Mouse (Mus musculus): ENCODE results near the gene U2af2. TPM values are rescaled to one million over a fixed set of nuclear protein-coding genes. Genes with fewer than 3 reads are reported as not detected.

Gene U2af2
- polyA plus RNA-seq (2014; fragmentation: Illumina TruSeq; extraction: RNeasy Lipid Tissue Mini Kit (QIAGEN cat#74804); ENCODE audit: insufficient read depth, low read depth, low replicate concordance), result 96.1 TPM

GRCm38 (mm10) chr7:5061774-5062359, at the start of gene U2af2:
TSS of gene U2af2 (plus strand) at chr7:5062143.

DNA sequence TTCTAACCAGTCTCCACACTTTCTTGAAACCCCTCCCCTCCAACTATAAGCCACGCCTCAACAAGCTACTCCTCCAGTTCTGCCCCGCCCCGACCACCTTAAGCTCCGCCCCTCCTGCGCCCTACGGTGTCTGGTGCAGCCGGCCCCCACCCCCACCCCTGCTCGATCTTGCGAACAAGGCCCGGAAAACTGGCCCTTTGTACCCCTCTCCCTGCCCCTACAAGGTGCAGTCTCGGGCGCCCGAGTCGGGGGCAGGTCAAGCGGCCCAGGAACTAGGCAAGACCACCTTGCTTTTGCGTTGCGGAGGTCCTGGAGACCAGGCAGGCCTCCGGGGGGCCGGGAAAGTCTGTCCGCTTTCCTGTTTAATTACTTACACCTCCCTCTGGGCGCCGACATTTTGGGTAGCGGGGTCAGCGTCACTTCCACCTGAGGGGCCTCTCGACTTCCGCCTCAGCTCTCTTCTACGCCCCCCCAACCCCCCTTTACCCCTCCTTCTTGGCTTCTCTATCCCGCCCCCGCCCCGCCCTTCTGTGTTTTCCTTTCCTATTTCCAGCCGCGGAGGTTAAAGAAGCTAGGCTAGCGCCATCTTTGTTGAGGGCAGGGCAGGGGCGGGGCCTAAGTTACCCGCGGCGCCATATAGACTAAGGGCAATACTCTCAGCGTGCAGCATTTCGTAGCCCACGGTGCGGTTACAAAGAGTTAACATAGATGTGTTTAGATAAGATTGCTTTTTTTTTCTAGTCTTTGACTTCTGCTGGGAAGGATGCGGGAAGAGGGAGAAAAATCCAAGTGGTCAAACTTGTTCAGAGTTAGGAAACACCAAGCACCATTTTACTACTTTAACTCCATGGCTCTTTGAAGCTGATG, 47.5 kb upstream of the U2af2 start, which contains the start of the genes Zfp524 and Fiz1:
Zfp524 (plus strand) TSS at position 165 of the 867 bp plus-strand sequence.
Fiz1 (minus strand) TSS at position 447 of the 867 bp plus-strand sequence.

DNA sequence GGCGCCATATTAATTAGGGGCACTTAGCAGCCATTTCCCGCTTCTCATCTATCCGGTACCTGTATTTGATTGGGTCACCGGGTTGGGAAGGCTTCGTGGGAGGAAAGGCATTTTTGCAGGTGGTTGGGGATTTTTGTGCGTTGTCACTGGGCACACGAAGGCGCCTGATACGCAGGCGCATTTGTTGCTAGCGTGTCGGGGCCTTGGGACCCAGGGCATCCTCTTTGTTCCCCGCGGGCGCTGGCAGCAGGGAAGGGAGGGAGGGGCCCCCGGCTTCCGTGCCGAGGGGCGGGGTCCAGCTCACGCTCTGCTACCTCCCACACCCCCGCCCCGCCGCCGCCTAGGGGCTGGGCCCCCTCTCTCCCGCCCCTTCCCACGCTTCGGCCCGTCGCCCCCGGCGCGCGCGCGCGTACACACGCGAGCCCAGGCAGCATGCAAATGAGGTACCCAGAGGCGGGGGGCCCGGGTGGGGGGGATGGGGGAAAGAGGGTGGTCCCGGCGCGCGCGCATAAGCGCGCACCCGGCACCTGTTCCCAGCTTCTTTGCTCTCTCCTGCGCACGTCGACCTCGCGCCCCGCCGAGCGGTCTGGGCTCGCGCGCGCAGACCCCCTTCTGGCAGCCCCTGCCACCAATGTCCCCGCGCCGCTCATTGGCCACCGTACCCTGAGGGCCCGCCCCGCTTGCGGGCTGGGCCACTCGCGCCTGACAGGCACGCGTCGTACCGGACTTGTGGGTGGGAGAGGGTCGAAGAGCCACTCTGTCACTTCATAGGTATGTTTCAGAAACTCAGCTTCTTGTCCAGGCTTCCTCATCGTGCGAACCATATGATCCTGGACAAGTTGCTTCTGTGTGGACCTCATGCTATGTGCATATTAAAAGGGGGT, 46.6 kb upstream of the U2af2 start, which contains the start of gene Gm44973:
Gm44973 (plus strand) TSS at position 379 of the 884 bp plus-strand sequence.

DNA sequence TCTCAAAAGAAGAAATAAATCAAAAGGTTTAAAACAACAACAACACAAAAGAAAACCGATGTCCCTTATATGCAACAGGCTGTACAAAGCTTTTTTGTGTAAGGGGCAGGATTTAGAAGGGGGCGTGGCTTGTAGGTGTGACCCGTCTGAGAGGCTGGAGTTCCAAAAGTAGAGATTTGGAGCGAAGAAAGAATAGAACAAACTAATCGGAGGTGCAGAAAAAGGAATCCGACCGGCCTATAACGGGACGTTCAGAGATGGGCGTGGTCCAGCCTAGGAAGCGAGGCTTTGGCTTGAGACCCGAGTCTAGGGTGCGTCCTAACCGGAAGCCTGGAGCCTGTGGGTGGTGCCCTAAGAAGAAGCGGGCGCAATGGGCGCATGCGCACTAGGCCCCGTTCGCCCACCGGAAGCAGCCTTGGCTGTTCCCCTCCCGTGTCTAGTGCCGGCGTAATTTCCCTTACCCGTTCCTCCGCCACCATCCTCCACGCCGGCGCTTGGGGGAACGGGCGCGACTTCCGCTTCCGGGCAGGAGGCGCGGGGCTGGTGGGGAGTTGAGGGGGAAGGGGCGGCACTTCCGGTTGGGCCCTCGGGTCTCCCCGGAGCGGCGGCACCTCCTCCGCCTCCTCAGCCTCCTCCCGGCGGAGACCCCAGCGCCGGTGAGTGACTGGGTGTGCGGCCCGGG, 41.8 kb upstream of the U2af2 start, which contains the start of the genes Zfp865 and Ccdc106:
Zfp865 (plus strand) TSS at position 377 of the 682 bp plus-strand sequence.
Ccdc106 (plus strand) TSS at position 554 of the 682 bp plus-strand sequence.

GRCm38 (mm10) chr7:5033818-5034217, 28.1 kb upstream of the U2af2 start, which contains the start of gene 4632433K11Rik:
TSS of gene 4632433K11Rik (plus strand) at chr7:5034118.

GRCm38 (mm10) chr7:5038109-5038732, 23.7 kb upstream of the U2af2 start, which contains the start of gene Zfp784:
TSS of gene Zfp784 (minus strand) at chr7:5038446.

DNA sequence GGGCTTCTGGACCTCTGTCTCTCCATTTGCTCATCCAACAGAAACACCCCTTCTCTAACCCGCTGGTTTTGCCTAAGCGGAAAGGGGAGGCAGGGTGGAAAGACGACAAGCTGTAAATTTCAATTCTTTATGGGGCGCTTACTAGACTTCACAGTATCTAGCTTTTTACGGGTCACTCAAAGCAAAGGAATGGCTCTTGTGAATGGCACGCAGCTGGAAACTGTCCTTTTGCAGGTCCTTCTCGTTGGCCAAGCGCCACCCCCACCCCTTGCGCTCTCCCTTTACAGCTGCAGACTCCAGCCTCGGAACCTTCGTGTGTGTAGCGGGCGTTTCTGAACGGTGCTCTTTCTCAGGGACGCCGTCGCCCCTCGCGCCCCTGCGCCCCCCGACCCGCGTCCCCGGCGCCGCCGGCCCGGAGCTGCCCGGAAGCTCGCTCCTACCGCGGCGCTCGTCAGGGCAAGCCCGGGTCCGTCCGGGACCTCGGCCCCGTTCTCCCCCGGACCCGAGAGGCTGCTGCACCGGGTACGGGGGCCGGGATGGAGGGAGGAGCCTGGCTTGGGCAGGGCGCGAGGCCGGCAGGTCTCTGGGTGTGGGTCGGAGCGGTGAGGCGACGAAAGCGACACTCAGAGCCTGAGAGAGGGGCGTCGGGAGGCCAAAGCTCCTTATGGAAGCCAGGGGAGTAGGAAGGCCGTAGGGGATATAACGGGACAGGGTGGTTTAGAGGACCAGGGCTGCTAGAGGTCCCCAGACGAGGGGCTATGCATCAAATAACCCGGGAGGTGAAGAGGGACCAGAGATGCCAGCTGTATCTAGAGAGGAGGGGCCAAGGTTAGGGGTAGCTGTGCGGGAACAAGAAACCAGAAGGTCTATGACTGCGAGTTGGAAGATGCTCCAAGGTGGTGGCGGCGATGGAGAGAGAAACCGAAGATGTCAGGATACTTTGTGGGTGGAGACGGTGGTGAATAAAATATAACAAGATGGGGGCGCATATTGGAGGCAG, 10.4 kb upstream of the U2af2 start, which contains the start of gene Zfp580:
Zfp580 (plus strand) TSS at position 346 of the 1,000 bp plus-strand sequence.

GRCm38 (mm10) chr7:5080010-5080751, 18.2 kb downstream of the U2af2 start, which contains the start of gene Epn1:
TSS of gene Epn1 (plus strand) at chr7:5080235.

DNA sequence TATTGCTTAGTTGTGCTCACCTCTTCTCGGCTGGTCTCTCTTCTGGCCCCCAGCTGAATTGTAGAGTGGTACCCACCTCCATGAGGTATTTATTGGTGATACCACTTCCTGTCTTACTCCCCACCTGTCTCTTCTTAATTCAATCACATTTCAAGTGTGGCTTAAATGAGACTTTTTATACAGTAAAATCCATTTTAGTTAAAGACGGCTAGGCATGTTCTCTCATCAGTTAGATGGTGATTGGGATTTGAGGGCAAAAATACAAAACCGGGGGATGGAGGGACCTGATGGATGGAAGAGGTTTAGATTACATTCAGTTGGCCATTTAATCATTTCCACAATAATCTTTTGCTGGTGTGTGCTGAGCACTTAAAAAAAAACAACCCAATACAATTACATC, 54.9 kb downstream of the U2af2 start, which contains the start of gene Rfpl4:
Rfpl4 (minus strand) TSS at position 101 of the 400 bp plus-strand sequence.

GRCm38 (mm10) chr7:5125549-5126406, 63.8 kb downstream of the U2af2 start, which contains the start of gene Rasl2-9:
TSS of gene Rasl2-9 (minus strand) at chr7:5125950.

Other genes with a start within 250 kb of the U2af2 start
- gene Ube2s, start 249.6 kb upstream of the U2af2 start, polyA plus RNA-seq (2014; fragmentation: Illumina TruSeq; extraction: RNeasy Lipid Tissue Mini Kit (QIAGEN cat#74804); ENCODE audit: insufficient read depth, low read depth, low replicate concordance), result 128 TPM
- gene Shisa7, start 217.4 kb upstream of the U2af2 start, polyA plus RNA-seq (2014; fragmentation: Illumina TruSeq; extraction: RNeasy Lipid Tissue Mini Kit (QIAGEN cat#74804); ENCODE audit: insufficient read depth, low read depth, low replicate concordance), result 0.48 TPM
- 15.3 TPM for gene Isoc2b, start 191.9 kb upstream of the U2af2 start, polyA plus RNA-seq (2014; fragmentation: Illumina TruSeq; extraction: RNeasy Lipid Tissue Mini Kit (QIAGEN cat#74804); ENCODE audit: insufficient read depth, low read depth, low replicate concordance)
- gene Isoc2a, start 185.0 kb upstream of the U2af2 start, polyA plus RNA-seq (2014; fragmentation: Illumina TruSeq; extraction: RNeasy Lipid Tissue Mini Kit (QIAGEN cat#74804); ENCODE audit: insufficient read depth, low read depth, low replicate concordance), result 15.4 TPM
- not detected for gene Gm36210, start 155.6 kb upstream of the U2af2 start, polyA plus RNA-seq (2014; fragmentation: Illumina TruSeq; extraction: RNeasy Lipid Tissue Mini Kit (QIAGEN cat#74804); ENCODE audit: insufficient read depth, low read depth, low replicate concordance)
- 3.6 TPM for gene Zfp628, start 146.9 kb upstream of the U2af2 start, polyA plus RNA-seq (2014; fragmentation: Illumina TruSeq; extraction: RNeasy Lipid Tissue Mini Kit (QIAGEN cat#74804); ENCODE audit: insufficient read depth, low read depth, low replicate concordance)
- gene Nat14, start 140.1 kb upstream of the U2af2 start, polyA plus RNA-seq (2014; fragmentation: Illumina TruSeq; extraction: RNeasy Lipid Tissue Mini Kit (QIAGEN cat#74804); ENCODE audit: insufficient read depth, low read depth, low replicate concordance), result 6.2 TPM
- 1.6 TPM for gene Ssc5d, start 136.4 kb upstream of the U2af2 start, polyA plus RNA-seq (2014; fragmentation: Illumina TruSeq; extraction: RNeasy Lipid Tissue Mini Kit (QIAGEN cat#74804); ENCODE audit: insufficient read depth, low read depth, low replicate concordance)
- gene Sbk2, start 97.7 kb upstream of the U2af2 start, polyA plus RNA-seq (2014; fragmentation: Illumina TruSeq; extraction: RNeasy Lipid Tissue Mini Kit (QIAGEN cat#74804); ENCODE audit: insufficient read depth, low read depth, low replicate concordance), result 3.0 TPM
- gene Sbk3, start 91.0 kb upstream of the U2af2 start, polyA plus RNA-seq (2014; fragmentation: Illumina TruSeq; extraction: RNeasy Lipid Tissue Mini Kit (QIAGEN cat#74804); ENCODE audit: insufficient read depth, low read depth, low replicate concordance), result 4.7 TPM
- gene Zfp579, start 66.0 kb upstream of the U2af2 start, polyA plus RNA-seq (2014; fragmentation: Illumina TruSeq; extraction: RNeasy Lipid Tissue Mini Kit (QIAGEN cat#74804); ENCODE audit: insufficient read depth, low read depth, low replicate concordance), result 23.2 TPM
- 22.7 TPM for gene Zfp524, start 47.7 kb upstream of the U2af2 start, polyA plus RNA-seq (2014; fragmentation: Illumina TruSeq; extraction: RNeasy Lipid Tissue Mini Kit (QIAGEN cat#74804); ENCODE audit: insufficient read depth, low read depth, low replicate concordance)
- 14.4 TPM for gene Fiz1, start 47.4 kb upstream of the U2af2 start, polyA plus RNA-seq (2014; fragmentation: Illumina TruSeq; extraction: RNeasy Lipid Tissue Mini Kit (QIAGEN cat#74804); ENCODE audit: insufficient read depth, low read depth, low replicate concordance)
- gene Gm44973, start 46.6 kb upstream of the U2af2 start, polyA plus RNA-seq (2014; fragmentation: Illumina TruSeq; extraction: RNeasy Lipid Tissue Mini Kit (QIAGEN cat#74804); ENCODE audit: insufficient read depth, low read depth, low replicate concordance), result not detected
- gene Zfp865, start 41.8 kb upstream of the U2af2 start, polyA plus RNA-seq (2014; fragmentation: Illumina TruSeq; extraction: RNeasy Lipid Tissue Mini Kit (QIAGEN cat#74804); ENCODE audit: insufficient read depth, low read depth, low replicate concordance), result 8.2 TPM
- not detected for gene Ccdc106, start 41.6 kb upstream of the U2af2 start, polyA plus RNA-seq (2014; fragmentation: Illumina TruSeq; extraction: RNeasy Lipid Tissue Mini Kit (QIAGEN cat#74804); ENCODE audit: insufficient read depth, low read depth, low replicate concordance)
- not detected for gene 4632433K11Rik, start 28.0 kb upstream of the U2af2 start, polyA plus RNA-seq (2014; fragmentation: Illumina TruSeq; extraction: RNeasy Lipid Tissue Mini Kit (QIAGEN cat#74804); ENCODE audit: insufficient read depth, low read depth, low replicate concordance)
- 2.8 TPM for gene Zfp784, start 23.7 kb upstream of the U2af2 start, polyA plus RNA-seq (2014; fragmentation: Illumina TruSeq; extraction: RNeasy Lipid Tissue Mini Kit (QIAGEN cat#74804); ENCODE audit: insufficient read depth, low read depth, low replicate concordance)
- 7.2 TPM for gene Zfp580, start 10.6 kb upstream of the U2af2 start, polyA plus RNA-seq (2014; fragmentation: Illumina TruSeq; extraction: RNeasy Lipid Tissue Mini Kit (QIAGEN cat#74804); ENCODE audit: insufficient read depth, low read depth, low replicate concordance)
- 61.0 TPM for gene Epn1, start 18.1 kb downstream of the U2af2 start, polyA plus RNA-seq (2014; fragmentation: Illumina TruSeq; extraction: RNeasy Lipid Tissue Mini Kit (QIAGEN cat#74804); ENCODE audit: insufficient read depth, low read depth, low replicate concordance)
- gene Rfpl4, start 54.8 kb downstream of the U2af2 start, polyA plus RNA-seq (2014; fragmentation: Illumina TruSeq; extraction: RNeasy Lipid Tissue Mini Kit (QIAGEN cat#74804); ENCODE audit: insufficient read depth, low read depth, low replicate concordance), result not detected
- gene Rasl2-9, start 63.8 kb downstream of the U2af2 start, polyA plus RNA-seq (2014; fragmentation: Illumina TruSeq; extraction: RNeasy Lipid Tissue Mini Kit (QIAGEN cat#74804); ENCODE audit: insufficient read depth, low read depth, low replicate concordance), result 0.49 TPM
- gene Vmn1r55, start 87.5 kb downstream of the U2af2 start, polyA plus RNA-seq (2014; fragmentation: Illumina TruSeq; extraction: RNeasy Lipid Tissue Mini Kit (QIAGEN cat#74804); ENCODE audit: insufficient read depth, low read depth, low replicate concordance), result not detected
- not detected for gene Vmn1r56, start 134.6 kb downstream of the U2af2 start, polyA plus RNA-seq (2014; fragmentation: Illumina TruSeq; extraction: RNeasy Lipid Tissue Mini Kit (QIAGEN cat#74804); ENCODE audit: insufficient read depth, low read depth, low replicate concordance)
- gene Vmn1r57, start 156.3 kb downstream of the U2af2 start, polyA plus RNA-seq (2014; fragmentation: Illumina TruSeq; extraction: RNeasy Lipid Tissue Mini Kit (QIAGEN cat#74804); ENCODE audit: insufficient read depth, low read depth, low replicate concordance), result not detected